Mouse (Mus musculus) heart, embryonic 13.5 days (tissue): ENCODE results near the gene Nid2. TPM values are rescaled to one million over a fixed set of nuclear protein-coding genes. Genes with fewer than 3 reads are reported as not detected.

Experiments
- polyA plus RNA-seq: library from polyadenylated mRNA; unstranded; fragments of >200 nt; fragmentation: Nextera tagmentation; extraction: Ambion mirVana; gene quantifications from 2 replicates; pipeline ENCODE4 v1.2.1, GENCODE M21; 2015

Gene Nid2
- polyA plus RNA-seq, 1 experiment from 2014 or later = 138 TPM

Other genes with a start within 250 kb of the Nid2 start
- 0.42 and 0.52 TPM in 2 replicates for gene Gm2244, start 201.3 kb upstream of the Nid2 start, polyA plus RNA-seq
- gene Gm2237, start 166.1 kb upstream of the Nid2 start, polyA plus RNA-seq = 1.8 and 2.9 TPM in 2 replicates
- not detected in 2 replicates for gene Gm5458, start 148.7 kb upstream of the Nid2 start, polyA plus RNA-seq
- 172 and 178 TPM in 2 replicates for gene Rtraf, start 72.6 kb downstream of the Nid2 start, polyA plus RNA-seq
- gene Gng2, start 226.4 kb downstream of the Nid2 start, polyA plus RNA-seq = 39.9 and 41.0 TPM in 2 replicates